Mouse (Mus musculus) neural tube, postnatal 0 days (tissue): Measurements from ENCODE around the gene Gm5868. TPM values are rescaled to one million over a fixed set of nuclear protein-coding genes. Genes with fewer than 3 reads are reported as not detected.

Experiments used
- polyA plus RNA-seq: library from polyadenylated mRNA; unstranded; fragments of >200 nt; fragmentation: Nextera tagmentation; extraction: Ambion mirVana; gene quantifications from 2 replicates; pipeline ENCODE4 v1.2.1, GENCODE M21; 2015

Gm5868 gene
- polyA plus RNA-seq, result 3.6 and 5.0 TPM in 2 replicates

DNA sequence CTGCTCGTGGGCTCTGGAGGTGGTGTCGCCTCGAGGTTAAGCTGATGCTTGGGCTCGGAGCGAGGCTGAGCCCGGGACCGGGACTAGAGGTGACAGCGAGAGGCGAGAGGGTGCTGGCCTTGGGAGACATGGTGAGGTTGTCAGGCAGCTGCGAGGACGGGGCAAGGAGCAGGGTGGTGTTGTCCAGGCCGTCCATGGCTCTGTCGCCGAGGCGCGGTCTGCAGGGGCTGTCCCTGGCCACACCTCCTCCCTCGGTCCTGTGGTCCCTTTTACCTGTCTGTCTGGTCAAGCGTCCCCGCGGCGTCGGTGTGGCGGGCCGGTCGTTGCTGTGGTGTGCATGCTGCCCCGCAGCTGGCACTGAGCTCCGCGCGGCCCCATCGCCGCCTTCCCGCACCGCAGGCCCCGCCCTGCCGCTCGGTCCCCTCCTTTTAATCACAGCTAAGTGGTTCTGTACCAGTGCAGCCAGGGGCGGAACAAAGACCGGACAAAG lies at the start of gene Gm5868:
Gene Gm5868, minus strand, starts transcription at position 360 of the 490 bp plus-strand sequence.

GRCm38 (mm10) chr5:72580970-72581332 lies 6.4 kb downstream of the Gm5868 start, which contains the start of gene Zar1:
TSS of gene Zar1 (minus strand) at chr5:72581254.

DNA sequence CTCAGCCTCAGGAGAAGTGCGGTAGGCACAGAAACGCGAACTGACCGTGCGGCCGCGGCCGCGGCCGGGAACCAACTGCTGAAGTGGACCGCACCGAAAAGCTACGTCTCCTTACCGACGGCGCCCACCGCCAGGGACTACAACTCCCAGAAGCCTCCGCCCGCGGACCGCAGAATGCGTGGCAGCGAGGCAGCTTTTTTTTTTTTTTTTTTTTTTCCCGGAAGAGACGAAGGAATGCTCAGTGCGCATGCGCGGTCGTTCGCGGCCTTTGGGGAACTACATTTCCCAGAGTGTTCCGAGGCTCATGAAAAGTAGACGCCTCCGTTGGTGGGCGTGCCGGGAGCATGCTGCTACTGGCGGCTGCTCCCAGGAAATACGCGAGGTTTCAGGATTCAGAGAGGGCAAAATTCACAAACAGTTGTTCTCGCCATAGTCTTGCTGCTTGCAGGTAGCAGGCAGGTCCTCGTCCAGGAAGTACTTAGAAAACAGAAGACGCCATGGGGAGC lies 27.8 kb downstream of the Gm5868 start, which contains the start of gene Nfxl1:
Gene Nfxl1, minus strand, starts transcription at position 141 of the 506 bp plus-strand sequence.

Other genes with a start within 250 kb of the Gm5868 start
- 0.50 and 0.68 TPM in 2 replicates for gene Corin, start 83.1 kb downstream of the Gm5868 start, polyA plus RNA-seq
- gene Nfxl1, start 27.9 kb downstream of the Gm5868 start, polyA plus RNA-seq, result 9.6 and 10.5 TPM in 2 replicates
- 9.0 and 9.4 TPM in 2 replicates for gene Zar1, start 6.3 kb downstream of the Gm5868 start, polyA plus RNA-seq
- gene Cnga1, start 56.7 kb upstream of the Gm5868 start, polyA plus RNA-seq, result not detected in 2 replicates
- gene Nipal1, start 60.2 kb upstream of the Gm5868 start, polyA plus RNA-seq, result 3.2 and 4.1 TPM in 2 replicates
- gene Txk, start 165.2 kb upstream of the Gm5868 start, polyA plus RNA-seq, result 0.19 TPM in 1 of 2 replicates, not detected in the other